Mouse (Mus musculus): ENCODE results near the gene Zfp654. TPM values are rescaled to one million over a fixed set of nuclear protein-coding genes. Genes with fewer than 3 reads are reported as not detected.

Zfp654 gene
- 10 to 100 TPM; 10.5 to 11.4 TPM for total RNA-seq (2021)
- long read RNA-seq, experiment 1, full-length matches to known transcripts: 3 of 11 reads
- long read RNA-seq, experiment 1, partial matches to known transcripts: 2 of 11 reads
- long read RNA-seq, experiment 1, other reads (novel, unspliced or antisense): 6 of 11 reads
- long read RNA-seq, experiment 2, full-length matches to known transcripts: 3 of 11 reads
- long read RNA-seq, experiment 2, partial matches to known transcripts: 1 of 11 reads
- long read RNA-seq, experiment 2, other reads (novel, unspliced or antisense): 7 of 11 reads

- peak; percentile 100 for DNase-seq
- Histone ChIP-seq H3K27ac (peak within 1 kb of the TSS; percentile 100), H3K4me3 (peak within 1 kb of the TSS; percentile 80)
- no peak for TF ChIP-seq CTCF (IDR thresholded peaks at IDR 0.05)
- intact Hi-C loops (cut with DNase I): loop anchor here (1.0 to 2.0 kb wide), 2 partner anchors 21 to 81 kb away; no protein-coding TSS in a partner anchor
Measured at GRCm38 (mm10) chr16:64851563-64852362, at the start of gene Zfp654, which contains the start of gene Cggbp1. Gene Zfp654 (minus strand): TSS chr16:64851652. Gene Cggbp1 (plus strand): TSS chr16:64851996.

GRCm38 (mm10) chr16:64899084-64899483, 47.6 kb upstream of the Zfp654 start:
- intact Hi-C loops (cut with DNase I): no loop called here
- H3K27ac ChIP-seq: no peak overlapping the region

GRCm38 (mm10) chr16:64889496-64889895, 38.0 kb upstream of the Zfp654 start:
- H3K27ac ChIP-seq: no peak overlapping the region
- no peak overlapping the region for H3K4me3 ChIP-seq
- no peak for DNase-seq
- no peak for TF ChIP-seq CTCF (IDR thresholded peaks at IDR 0.05)
- intact Hi-C loops (cut with DNase I): no loop called here

More at GRCm38 (mm10) chr16:64899084-64899483, 47.6 kb upstream of the Zfp654 start:
- no peak overlapping the region for H3K4me3 ChIP-seq
- no peak for DNase-seq
- TF ChIP-seq CTCF (IDR thresholded peaks at IDR 0.05): peak; percentile 32; the same call in 1 of the 2 replicates

- TF ChIP-seq CTCF (IDR thresholded peaks at IDR 0.05): no peak
Measured at GRCm38 (mm10) chr16:64885547-64885946, 34.1 kb upstream of the Zfp654 start.

GRCm38 (mm10) chr16:64885142-64885541, 33.7 kb upstream of the Zfp654 start:
- no peak for DNase-seq
- H3K27ac ChIP-seq: no peak overlapping the region
- intact Hi-C loops (cut with DNase I): no loop called here
- TF ChIP-seq CTCF (IDR thresholded peaks at IDR 0.05): no peak
- H3K4me3 ChIP-seq: no peak overlapping the region

More at GRCm38 (mm10) chr16:64885547-64885946, 34.1 kb upstream of the Zfp654 start:
- Histone ChIP-seq H3K4me3 (no peak overlapping the region), H3K27ac (no peak overlapping the region)
- no peak for DNase-seq
- intact Hi-C loops (cut with DNase I): no loop called here

GRCm38 (mm10) chr16:64884420-64884838, 33.0 kb upstream of the Zfp654 start:
- no peak for TF ChIP-seq CTCF (IDR thresholded peaks at IDR 0.05)
- DNase-seq: no peak
- no peak overlapping the region for H3K27ac ChIP-seq
- no peak overlapping the region for H3K4me3 ChIP-seq
- intact Hi-C loops (cut with DNase I): no loop called here

- Histone ChIP-seq H3K4me3 (no peak overlapping the region), H3K27ac (no peak overlapping the region)
- no peak for TF ChIP-seq CTCF (IDR thresholded peaks at IDR 0.05)
- no peak for DNase-seq
- intact Hi-C loops (cut with DNase I): no loop called here
Measured at GRCm38 (mm10) chr16:64883896-64884295, 32.4 kb upstream of the Zfp654 start.

GRCm38 (mm10) chr16:64881442-64881841, 30.0 kb upstream of the Zfp654 start:
- no peak for TF ChIP-seq CTCF (IDR thresholded peaks at IDR 0.05)
- Histone ChIP-seq H3K27ac (no peak overlapping the region), H3K4me3 (no peak overlapping the region)
- no peak for DNase-seq
- intact Hi-C loops (cut with DNase I): no loop called here

GRCm38 (mm10) chr16:64880986-64881385, 29.5 kb upstream of the Zfp654 start:
- no peak for TF ChIP-seq CTCF (IDR thresholded peaks at IDR 0.05)
- no peak for DNase-seq
- Histone ChIP-seq H3K4me3 (no peak overlapping the region), H3K27ac (no peak overlapping the region)
- intact Hi-C loops (cut with DNase I): no loop called here

- TF ChIP-seq CTCF (IDR thresholded peaks at IDR 0.05): no peak
- Histone ChIP-seq H3K27ac (no peak overlapping the region), H3K4me3 (no peak overlapping the region)
- DNase-seq: no peak
- intact Hi-C loops (cut with DNase I): no loop called here
Measured at GRCm38 (mm10) chr16:64879735-64880134, 28.3 kb upstream of the Zfp654 start.

- Histone ChIP-seq H3K4me3 (no peak overlapping the region), H3K27ac (no peak overlapping the region)
- intact Hi-C loops (cut with DNase I): no loop called here
- TF ChIP-seq CTCF (IDR thresholded peaks at IDR 0.05): no peak
- no peak for DNase-seq
Measured at GRCm38 (mm10) chr16:64878611-64879132, 27.2 kb upstream of the Zfp654 start.

GRCm38 (mm10) chr16:64877314-64877713, 25.9 kb upstream of the Zfp654 start:
- Histone ChIP-seq H3K4me3 (no peak overlapping the region), H3K27ac (no peak overlapping the region)
- DNase-seq: no peak
- intact Hi-C loops (cut with DNase I): no loop called here
- no peak for TF ChIP-seq CTCF (IDR thresholded peaks at IDR 0.05)

All from gastrocnemius, adult 2 months (tissue).